Comparison of ENCODE assay signal across 21 mouse cellular contexts in the genomic region with DNA sequence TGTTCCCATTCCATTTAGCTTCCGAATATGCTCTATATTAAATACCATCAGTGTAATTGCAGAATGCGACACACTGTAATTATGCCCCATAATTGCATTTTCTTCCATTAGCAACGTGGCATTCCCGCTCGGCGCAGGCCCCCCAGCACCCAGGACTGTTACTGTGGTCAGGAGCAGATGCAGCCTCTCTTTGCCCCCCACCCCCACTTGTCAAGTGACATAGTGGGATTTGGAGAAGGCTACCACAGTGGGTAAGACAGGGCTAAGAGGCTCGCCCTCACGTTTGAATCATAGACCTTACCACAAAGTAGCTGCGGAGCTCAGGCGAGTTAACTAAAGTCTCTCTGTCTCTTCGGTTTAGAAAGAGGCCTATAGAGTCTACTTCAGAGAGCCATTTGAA.
DNase-seq lines count a peak whose midpoint lies in the region; ATAC-seq and TF ChIP-seq lines count a peak whose summit lies in the region.
"Had no signal": no experiment of that assay in that cellular context is flagged by ENCODE, and none has a peak within 500 bp of the region (broad histone marks: within the 10 kb centered on the region; RNA-seq: fewer than 3 reads in every experiment).

No protein-coding gene starts in this region.

- H3K4me1 ChIP-seq in embryonic facial prominence, embryonic 12.5 days: no peaks in the 10 kb centered on the region
- H3K4me1 ChIP-seq in embryonic facial prominence, embryonic 10.5 days: no peaks in the 10 kb centered on the region
- H3K4me1 ChIP-seq in forebrain, embryonic 14.5 days (ENCODE audit: control insufficient read depth, insufficient read depth, low read length): no peaks in the 10 kb centered on the region
- no peaks in the 10 kb centered on the region for H3K4me1 ChIP-seq in forebrain, embryonic 15.5 days
- H3K4me1 ChIP-seq in forebrain, postnatal 0 days (ENCODE audit: insufficient read depth): no peaks in the 10 kb centered on the region
- no peaks in the 10 kb centered on the region for H3K4me1 ChIP-seq in forebrain, embryonic 11.5 days (replicated peaks; ENCODE audit: control insufficient read depth, insufficient read depth, low read length)
- H3K4me1 ChIP-seq: embryonic facial prominence, embryonic 15.5 days had no signal

- TF ChIP-seq CTCF in forebrain, postnatal 0 days (IDR thresholded peaks at IDR 0.05; ENCODE audit: low read depth): no peak

- no peaks in the 10 kb centered on the region for H3K27me3 ChIP-seq in embryonic facial prominence, embryonic 12.5 days
- no peaks in the 10 kb centered on the region for H3K27me3 ChIP-seq in embryonic facial prominence, embryonic 10.5 days (replicated peaks; ENCODE audit: low read depth, poor library complexity, severe bottlenecking)
- no peaks in the 10 kb centered on the region for H3K27me3 ChIP-seq in forebrain, embryonic 14.5 days (replicated peaks; ENCODE audit: control insufficient read depth, insufficient read depth, low read length)
- H3K27me3 ChIP-seq in forebrain, embryonic 15.5 days: no peaks in the 10 kb centered on the region
- H3K27me3 ChIP-seq in forebrain, postnatal 0 days (ENCODE audit: insufficient read depth, low read length): no peaks in the 10 kb centered on the region
- H3K27me3 ChIP-seq in forebrain, embryonic 11.5 days (ENCODE audit: control insufficient read depth, insufficient read depth, low read length): no peaks in the 10 kb centered on the region
- H3K27me3 ChIP-seq: CH12.LX; embryonic facial prominence, embryonic 15.5 days; Patski had no signal

- H3K36me3 ChIP-seq in embryonic facial prominence, embryonic 12.5 days: no peaks in the 10 kb centered on the region
- no peaks in the 10 kb centered on the region for H3K36me3 ChIP-seq in embryonic facial prominence, embryonic 10.5 days (replicated peaks)
- no peaks in the 10 kb centered on the region for H3K36me3 ChIP-seq in forebrain, embryonic 14.5 days (ENCODE audit: control insufficient read depth, insufficient read depth, low read length)
- H3K36me3 ChIP-seq in forebrain, embryonic 15.5 days: no peaks in the 10 kb centered on the region
- no peaks in the 10 kb centered on the region for H3K36me3 ChIP-seq in forebrain, postnatal 0 days (ENCODE audit: insufficient read depth)
- H3K36me3 ChIP-seq in forebrain, embryonic 11.5 days (ENCODE audit: control insufficient read depth, insufficient read depth, low read length): no peaks in the 10 kb centered on the region
- H3K36me3 ChIP-seq: embryonic facial prominence, embryonic 15.5 days; G1E had no signal

- no peak overlapping the region for H3K4me2 ChIP-seq in embryonic facial prominence, embryonic 12.5 days (replicated peaks)
- H3K4me2 ChIP-seq in forebrain, embryonic 14.5 days (ENCODE audit: low read length): no peak overlapping the region
- H3K4me2 ChIP-seq in forebrain, embryonic 15.5 days (replicated peaks): no peak overlapping the region
- H3K4me2 ChIP-seq in forebrain, postnatal 0 days (ENCODE audit: low read depth): no peak overlapping the region
- no peak overlapping the region for H3K4me2 ChIP-seq in forebrain, embryonic 11.5 days (ENCODE audit: low read depth, low read length, severe bottlenecking)
- H3K4me2 ChIP-seq: embryonic facial prominence, embryonic 15.5 days had no signal

- peak; percentile 52; the same call in 1 of the 2 replicates for ATAC-seq in embryonic facial prominence, embryonic 12.5 days (ENCODE audit: insufficient number of reproducible peaks, insufficient read depth, low FRiP score, low TSS enrichment)
- peak; percentile 18; the same call in 1 of the 2 replicates for ATAC-seq in forebrain, embryonic 14.5 days
- ATAC-seq in forebrain, embryonic 15.5 days (replicated peaks): no peak
- peak; percentile 29; the same call in 1 of the 2 replicates for ATAC-seq in forebrain, postnatal 0 days
- no peak for ATAC-seq in forebrain, embryonic 11.5 days (replicated peaks; ENCODE audit: low FRiP score)
- ATAC-seq: activated CD4-positive, CD25-positive, alpha-beta regulatory T cell, adult 4 months; CD4-positive, CD25-positive, alpha-beta regulatory T cell, adult 4 months; Patski had no signal

- no peaks in the 10 kb centered on the region for H3K9me3 ChIP-seq in embryonic facial prominence, embryonic 12.5 days
- no peaks in the 10 kb centered on the region for H3K9me3 ChIP-seq in embryonic facial prominence, embryonic 10.5 days
- no peaks in the 10 kb centered on the region for H3K9me3 ChIP-seq in forebrain, embryonic 14.5 days (replicated peaks; ENCODE audit: control insufficient read depth, low read length)
- H3K9me3 ChIP-seq in forebrain, embryonic 15.5 days: no peaks in the 10 kb centered on the region
- H3K9me3 ChIP-seq in forebrain, postnatal 0 days (ENCODE audit: low read length): no peaks in the 10 kb centered on the region
- H3K9me3 ChIP-seq in forebrain, embryonic 11.5 days (ENCODE audit: control insufficient read depth, low read length): no peaks in the 10 kb centered on the region
- H3K9me3 ChIP-seq: embryonic facial prominence, embryonic 15.5 days had no signal

- 77% methylated on average over 11 of the region's 11 CpGs for WGBS in embryonic facial prominence, embryonic 12.5 days
- WGBS in embryonic facial prominence, embryonic 10.5 days: 90% methylated on average over 11 of the region's 11 CpGs
- WGBS in forebrain, embryonic 14.5 days: 79% methylated on average over 11 of the region's 11 CpGs
- WGBS in forebrain, embryonic 15.5 days: 82% methylated on average over 11 of the region's 11 CpGs
- WGBS in forebrain, postnatal 0 days: 82% methylated on average over 11 of the region's 11 CpGs
- WGBS in forebrain, embryonic 11.5 days: 92% methylated on average over 11 of the region's 11 CpGs

- no peak for DNase-seq in embryonic facial prominence, embryonic 10.5 days (ENCODE audit: low spot score)
- DNase-seq in forebrain, embryonic 14.5 days (ENCODE audit: low spot score): peak; percentile 25
- DNase-seq in forebrain, postnatal 0 days: no peak
- DNase-seq in forebrain, embryonic 11.5 days (ENCODE audit: low spot score): no peak
- DNase-seq in cerebellum, adult 9-10 months: no peak
- DNase-seq: adrenal gland, adult 8-10 months; adrenal gland, postnatal 14 days; adrenal gland, postnatal 36 days; B cell, adult 2 months; cerebellum, adult 11 months; cerebellum, adult 8-10 months; gastrocnemius, adult 2 months had no signal

- H3K27ac ChIP-seq in embryonic facial prominence, embryonic 12.5 days: no peak overlapping the region
- H3K27ac ChIP-seq in embryonic facial prominence, embryonic 10.5 days (replicated peaks): no peak overlapping the region
- no peak overlapping the region for H3K27ac ChIP-seq in forebrain, embryonic 14.5 days (ENCODE audit: low read depth, low read length)
- no peak overlapping the region for H3K27ac ChIP-seq in forebrain, embryonic 15.5 days (replicated peaks)
- H3K27ac ChIP-seq in forebrain, postnatal 0 days (ENCODE audit: low read depth, low read length): no peak overlapping the region
- H3K27ac ChIP-seq in forebrain, embryonic 11.5 days (ENCODE audit: low read depth, low read length): no peak overlapping the region
- H3K27ac ChIP-seq: embryonic facial prominence, embryonic 15.5 days; gastrocnemius, adult 2 months had no signal

- H3K4me3 ChIP-seq in embryonic facial prominence, embryonic 12.5 days: no peak overlapping the region
- no peak overlapping the region for H3K4me3 ChIP-seq in embryonic facial prominence, embryonic 10.5 days
- H3K4me3 ChIP-seq in forebrain, embryonic 14.5 days (ENCODE audit: low read depth, low read length): no peak overlapping the region
- H3K4me3 ChIP-seq in forebrain, embryonic 15.5 days: no peak overlapping the region
- H3K4me3 ChIP-seq in forebrain, postnatal 0 days (ENCODE audit: low read depth, low read length): no peak overlapping the region
- H3K4me3 ChIP-seq in forebrain, embryonic 11.5 days (ENCODE audit: low read depth, low read length): no peak overlapping the region
- H3K4me3 ChIP-seq: embryonic facial prominence, embryonic 15.5 days; erythroblast, embryonic 14.5 days; gastrocnemius, adult 2 months had no signal

- H3K9ac ChIP-seq in embryonic facial prominence, embryonic 12.5 days: no peak overlapping the region
- no peak overlapping the region for H3K9ac ChIP-seq in forebrain, embryonic 14.5 days (ENCODE audit: low read length)
- H3K9ac ChIP-seq in forebrain, embryonic 15.5 days (replicated peaks): no peak overlapping the region
- no peak overlapping the region for H3K9ac ChIP-seq in forebrain, postnatal 0 days
- no peak overlapping the region for H3K9ac ChIP-seq in forebrain, embryonic 11.5 days (ENCODE audit: low read length)
- H3K9ac ChIP-seq: embryonic facial prominence, embryonic 15.5 days had no signal

Comparison
In these comparisons a context has a peak if more than half of its experiments do, and no peak if none do; other contexts are left out.
1. ATAC-seq: peak in embryonic facial prominence, embryonic 12.5 days (single experiment), forebrain, embryonic 14.5 days (single experiment) and forebrain, postnatal 0 days (single experiment); none in forebrain, embryonic 15.5 days (single experiment) and forebrain, embryonic 11.5 days (single experiment).